Mouse (Mus musculus) heart, postnatal 10 days (tissue): ENCODE results near the gene Mettl7a1. TPM values are rescaled to one million over a fixed set of nuclear protein-coding genes. Genes with fewer than 3 reads are reported as not detected.
A peak's percentile ranks its signal among the peaks of the same experiment; 100 is the strongest.
"Not testable (repeated sequence)": the region's sequence is repeated elsewhere in the genome, so short reads cannot be mapped to it uniquely, and the experiment has no call there.

Experiments
- DNase-seq, 2 experiments: peaks; one replicate each; pipeline ENCODE4 v3.0.0; 2021
- intact Hi-C: fragments of 180-260 bp; cut with DNase I; formaldehyde crosslinking; loops from one replicate; pipeline ENCODE4 v1.15.1; 2025
- total RNA-seq, 2 experiments: library from RNA; stranded (reverse); gene quantifications; 2 replicates each; pipeline ENCODE4 v1.2.3; 2021

The Mettl7a1 gene
- total RNA-seq, 2 experiments from 2014 or later: 19.6 to 22.9 TPM

GRCm38 (mm10) chr15:100297856-100298255, 6.1 kb upstream of the Mettl7a1 start:
- no peak for DNase-seq
- intact Hi-C loops: no loop called here

GRCm38 (mm10) chr15:100300499-100300898, 3.4 kb upstream of the Mettl7a1 start:
- intact Hi-C loops: no loop called here
- no peak for DNase-seq

GRCm38 (mm10) chr15:100301556-100301955, 2.4 kb upstream of the Mettl7a1 start:
- no peak for DNase-seq
- intact Hi-C loops: no loop called here

GRCm38 (mm10) chr15:100303428-100304018, 417 bp upstream of the Mettl7a1 start:
- no peak for DNase-seq
- intact Hi-C loops: no loop called here

- intact Hi-C loops: loop anchor here (5.0 kb wide), 1 partner anchor 66 kb away; no protein-coding TSS in a partner anchor
- DNase-seq: no peak
Observed at GRCm38 (mm10) chr15:100306201-100306600, 2.3 kb downstream of the Mettl7a1 start.

GRCm38 (mm10) chr15:100307438-100308096, 3.6 kb downstream of the Mettl7a1 start:
- intact Hi-C loops: loop anchor here (5.0 kb wide), 1 partner anchor 65 kb away; no protein-coding TSS in a partner anchor

GRCm38 (mm10) chr15:100312346-100312745, 8.4 kb downstream of the Mettl7a1 start:
- DNase-seq: no peak
- intact Hi-C loops: no loop called here

More at GRCm38 (mm10) chr15:100307438-100308096, 3.6 kb downstream of the Mettl7a1 start:
- peak; percentile 25 to 48 for DNase-seq

- no peak for DNase-seq
- intact Hi-C loops: no loop called here
Observed at GRCm38 (mm10) chr15:100314448-100315145, 10.7 kb downstream of the Mettl7a1 start.

GRCm38 (mm10) chr15:100318014-100318671, 14.2 kb downstream of the Mettl7a1 start:
- DNase-seq, intact Hi-C loops: not testable (repeated sequence)

GRCm38 (mm10) chr15:100319884-100320283, 15.9 kb downstream of the Mettl7a1 start:
- DNase-seq: no peak
- intact Hi-C loops: loop anchor here (5.0 to 10.0 kb wide), 2 partner anchors 58 to 295 kb away; no protein-coding TSS in a partner anchor

- intact Hi-C loops: loop anchor here (5.0 to 10.0 kb wide), 2 partner anchors 58 to 296 kb away; no protein-coding TSS in a partner anchor
Observed at GRCm38 (mm10) chr15:100320295-100320905, 16.5 kb downstream of the Mettl7a1 start.

GRCm38 (mm10) chr15:100321134-100321533, 17.2 kb downstream of the Mettl7a1 start:
- intact Hi-C loops: loop anchor here (5.0 to 10.0 kb wide), 2 partner anchors 59 to 296 kb away; no protein-coding TSS in a partner anchor
- peak; percentile 58 to 64 for DNase-seq

More at GRCm38 (mm10) chr15:100320295-100320905, 16.5 kb downstream of the Mettl7a1 start:
- no peak for DNase-seq

- intact Hi-C loops: loop anchor here (5.0 to 10.0 kb wide), 2 partner anchors 62 to 299 kb away; no protein-coding TSS in a partner anchor
- no peak for DNase-seq
Observed at GRCm38 (mm10) chr15:100324021-100324591, 20.2 kb downstream of the Mettl7a1 start.

GRCm38 (mm10) chr15:100325235-100325634, 21.3 kb downstream of the Mettl7a1 start:
- no peak for DNase-seq
- intact Hi-C loops: loop anchor here (10.0 kb wide), 1 partner anchor 300 kb away; no protein-coding TSS in a partner anchor

GRCm38 (mm10) chr15:100328089-100328488, 24.1 kb downstream of the Mettl7a1 start:
- intact Hi-C loops: loop anchor here (10.0 kb wide), 1 partner anchor 303 kb away; no protein-coding TSS in a partner anchor
- DNase-seq: not testable (repeated sequence)

GRCm38 (mm10) chr15:100329336-100329735, 25.4 kb downstream of the Mettl7a1 start:
- DNase-seq: not testable (repeated sequence)
- intact Hi-C loops: loop anchor here (10.0 kb wide), 1 partner anchor 305 kb away; no protein-coding TSS in a partner anchor

- intact Hi-C loops: no loop called here
- no peak for DNase-seq
Observed at GRCm38 (mm10) chr15:100330739-100331138, 26.8 kb downstream of the Mettl7a1 start.

GRCm38 (mm10) chr15:100332077-100332961, 28.4 kb downstream of the Mettl7a1 start:
- DNase-seq: peak; percentile 26 to 34
- intact Hi-C loops: not testable (repeated sequence)
